Mouse (Mus musculus): ENCODE measurements at regions not wholly inside any gene's neighbourhood (a gene's known extent, or its start where the extent isn't known, plus 50 kb on each side); places are given as distances from the start of the nearest gene placed in this dataset.

DNA sequence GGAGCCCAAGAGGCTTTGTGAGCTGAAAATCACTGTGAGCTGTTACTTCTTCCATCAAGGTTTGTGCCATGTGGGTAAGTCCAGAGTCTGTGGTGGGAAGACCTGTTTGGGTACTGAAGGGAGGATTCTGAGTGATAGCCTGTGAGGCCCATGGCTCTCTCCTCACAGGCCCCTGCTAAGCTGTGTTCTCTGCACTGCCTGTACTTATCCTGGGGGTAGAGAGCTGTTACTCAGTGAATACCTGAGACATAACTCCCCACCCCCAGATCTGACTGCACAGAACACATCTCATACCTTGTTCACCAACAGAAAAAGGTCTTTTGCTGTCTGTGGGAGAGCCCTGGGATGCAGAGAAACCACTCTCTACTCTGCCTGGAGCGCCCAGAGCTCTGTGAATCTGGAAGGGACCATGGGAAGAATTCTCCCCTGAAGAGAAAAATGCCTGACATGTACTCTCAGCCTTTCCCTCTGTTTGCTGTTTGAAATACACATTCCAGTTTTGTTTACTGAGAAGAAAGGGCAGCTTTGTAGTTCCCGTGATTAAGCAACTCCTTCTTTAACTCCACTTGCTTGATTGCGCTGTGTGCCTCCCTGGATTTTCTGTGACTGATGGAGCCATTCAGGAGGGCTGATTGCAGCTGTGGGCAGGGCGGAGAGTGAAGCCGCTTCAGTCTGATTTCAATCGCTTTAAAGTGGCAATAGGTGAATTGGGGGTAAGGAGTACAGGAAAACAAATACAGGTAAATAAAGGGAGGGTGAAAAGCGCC, 460.3 kb upstream of the Cdh4 start:
- Histone ChIP-seq H3K27ac (ENCODE audit: insufficient read depth, low read length) (no peak overlapping the region), H3K4me3 (replicated peaks; ENCODE audit: insufficient read depth, low read depth, low read length) (no peak overlapping the region), H3K27me3 (ENCODE audit: control insufficient read depth, insufficient read depth, low read length) (no peaks in the 10 kb centered on the region; the same call in 1 of the 2 replicates), H3K4me1 (ENCODE audit: control insufficient read depth, insufficient read depth, low read length) (no peaks in the 10 kb centered on the region)
- TF ChIP-seq CTCF (IDR thresholded peaks at IDR 0.05; ENCODE audit: borderline replicate concordance, insufficient read depth, low read depth, low read length) (no peak), POLR2A (IDR thresholded peaks at IDR 0.05; ENCODE audit: borderline replicate concordance, insufficient read depth, low read length) (no peak)
- no peak for DNase-seq
- 75% methylated on average over 7 of the region's 7 CpGs for WGBS

DNA sequence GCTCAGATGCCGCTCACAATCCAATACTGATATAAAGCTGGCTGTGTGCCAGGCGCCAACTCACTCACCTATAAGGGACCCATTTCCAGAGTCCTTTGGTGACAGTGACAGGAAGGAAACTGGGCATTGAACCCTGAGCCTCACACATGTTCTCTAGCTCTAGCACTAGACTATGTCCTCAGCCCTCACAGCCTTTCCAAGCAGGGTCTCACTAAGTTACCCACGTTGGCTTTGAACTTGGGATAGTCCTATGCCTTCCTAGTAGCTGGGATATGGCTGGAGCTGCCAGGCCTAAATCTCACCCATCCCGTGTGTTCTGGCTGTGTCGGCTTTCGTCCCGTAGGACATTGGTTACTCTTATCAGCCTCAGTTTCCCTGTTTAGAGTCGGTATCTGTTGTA, 458.4 kb upstream of the Cdh4 start:
- WGBS = 88% methylated on average over 8 of the region's 8 CpGs
- Histone ChIP-seq H3K4me1 (ENCODE audit: control insufficient read depth, insufficient read depth, low read length) (peaks cover 3% of the 10 kb centered on the region; the same call in 1 of the 2 replicates), H3K4me3 (replicated peaks; ENCODE audit: insufficient read depth, low read depth, low read length) (no peak overlapping the region), H3K27me3 (ENCODE audit: control insufficient read depth, insufficient read depth, low read length) (no peaks in the 10 kb centered on the region; the same call in 1 of the 2 replicates), H3K27ac (ENCODE audit: insufficient read depth, low read length) (no peak overlapping the region)
- no peak for DNase-seq
- no peak for TF ChIP-seq POLR2A (IDR thresholded peaks at IDR 0.05; ENCODE audit: borderline replicate concordance, insufficient read depth, low read length)
- TF ChIP-seq CTCF (IDR thresholded peaks at IDR 0.05; ENCODE audit: borderline replicate concordance, insufficient read depth, low read depth, low read length) = no peak

DNA sequence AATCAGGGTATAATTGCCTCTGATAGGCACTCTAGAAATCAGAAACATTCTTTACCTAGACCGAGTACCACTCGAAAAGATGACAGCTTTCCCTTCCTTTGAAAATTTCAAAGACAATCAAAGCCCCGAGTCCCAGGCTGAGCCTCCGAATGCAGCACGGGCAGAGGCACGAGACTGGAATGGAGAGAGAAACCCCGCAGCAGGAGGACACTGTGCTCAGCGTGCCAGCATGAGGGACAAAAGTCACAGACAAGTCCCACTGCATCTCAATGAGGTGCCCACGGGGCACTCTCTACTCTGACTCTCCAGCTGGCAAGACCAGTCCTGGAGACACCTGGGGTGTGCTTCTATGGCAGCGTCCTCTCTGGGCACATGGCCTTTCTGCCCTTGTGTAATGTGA, 454.3 kb upstream of the Cdh4 start:
- no peak overlapping the region for H3K4me3 ChIP-seq (replicated peaks; ENCODE audit: insufficient read depth, low read depth, low read length)
- peak in 1 of 2 experiments; percentile 7 for DNase-seq
- TF ChIP-seq CTCF (IDR thresholded peaks at IDR 0.05; ENCODE audit: borderline replicate concordance, insufficient read depth, low read depth, low read length) (no peak), POLR2A (IDR thresholded peaks at IDR 0.05; ENCODE audit: borderline replicate concordance, insufficient read depth, low read length) (no peak)
- peaks cover 3% of the 10 kb centered on the region; the same call in 1 of the 2 replicates for H3K4me1 ChIP-seq (ENCODE audit: control insufficient read depth, insufficient read depth, low read length)
- no peak overlapping the region for H3K27ac ChIP-seq (ENCODE audit: insufficient read depth, low read length)
- 5% methylated on average over 10 of the region's 10 CpGs for WGBS
- H3K27me3 ChIP-seq (ENCODE audit: control insufficient read depth, insufficient read depth, low read length) = no peaks in the 10 kb centered on the region; the same call in 1 of the 2 replicates

DNA sequence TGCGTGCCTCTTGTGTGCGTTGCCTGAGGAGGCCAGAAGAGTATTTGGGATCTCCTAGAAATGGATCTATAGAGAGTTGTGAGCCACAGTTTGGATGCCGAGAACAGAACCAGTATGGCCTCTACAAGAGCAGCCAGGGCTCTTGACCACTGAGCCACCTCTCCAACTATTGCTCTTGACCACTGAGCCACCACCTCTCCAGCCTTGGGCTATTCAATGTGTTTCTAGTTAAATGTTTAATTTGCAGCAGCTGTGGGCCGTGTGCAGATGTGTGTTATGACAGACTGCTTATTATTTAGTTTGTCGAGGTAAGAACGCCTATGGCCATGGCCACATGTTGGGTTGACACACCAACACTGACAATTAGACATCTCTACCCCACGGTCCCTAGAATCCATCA, 452.9 kb upstream of the Cdh4 start:
- TF ChIP-seq POLR2A (IDR thresholded peaks at IDR 0.05; ENCODE audit: borderline replicate concordance, insufficient read depth, low read length) (no peak), CTCF (IDR thresholded peaks at IDR 0.05; ENCODE audit: borderline replicate concordance, insufficient read depth, low read depth, low read length) (no peak)
- WGBS = 91% methylated on average over 7 of the region's 7 CpGs
- peaks cover 3% of the 10 kb centered on the region; the same call in 1 of the 2 replicates for H3K4me1 ChIP-seq (ENCODE audit: control insufficient read depth, insufficient read depth, low read length)
- no peak for DNase-seq
- H3K27ac ChIP-seq (ENCODE audit: insufficient read depth, low read length) = no peak overlapping the region
- no peaks in the 10 kb centered on the region; the same call in 1 of the 2 replicates for H3K27me3 ChIP-seq (ENCODE audit: control insufficient read depth, insufficient read depth, low read length)
- H3K4me3 ChIP-seq (replicated peaks; ENCODE audit: insufficient read depth, low read depth, low read length) = no peak overlapping the region

DNA sequence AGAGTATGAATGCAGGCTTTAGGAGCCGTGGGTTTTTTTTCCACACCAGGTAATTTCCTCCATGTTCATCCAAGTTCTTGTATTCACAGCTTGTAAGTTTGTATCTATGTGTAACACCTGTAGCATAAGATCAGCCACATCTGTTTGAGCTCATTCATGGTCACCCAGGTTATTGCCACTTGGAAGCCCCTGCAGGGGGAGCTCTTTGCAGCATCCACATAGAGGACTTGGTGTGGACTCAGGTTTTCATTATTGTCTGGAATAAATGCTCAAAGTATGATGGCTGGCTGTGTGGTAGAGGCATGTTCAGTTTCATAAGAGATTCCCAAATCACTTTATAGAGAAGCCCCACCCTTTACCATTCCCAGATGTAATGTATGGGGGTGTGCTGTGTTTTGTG, 452.4 kb upstream of the Cdh4 start:
- DNase-seq = no peak
- H3K4me3 ChIP-seq (replicated peaks; ENCODE audit: insufficient read depth, low read depth, low read length) = no peak overlapping the region
- no peak overlapping the region for H3K27ac ChIP-seq (ENCODE audit: insufficient read depth, low read length)
- TF ChIP-seq CTCF (IDR thresholded peaks at IDR 0.05; ENCODE audit: borderline replicate concordance, insufficient read depth, low read depth, low read length) (no peak), POLR2A (IDR thresholded peaks at IDR 0.05; ENCODE audit: borderline replicate concordance, insufficient read depth, low read length) (no peak)
- WGBS = 92% methylated on average over 1 of the region's 1 CpGs
- peaks cover 3% of the 10 kb centered on the region; the same call in 1 of the 2 replicates for H3K4me1 ChIP-seq (ENCODE audit: control insufficient read depth, insufficient read depth, low read length)
- no peaks in the 10 kb centered on the region; the same call in 1 of the 2 replicates for H3K27me3 ChIP-seq (ENCODE audit: control insufficient read depth, insufficient read depth, low read length)

DNA sequence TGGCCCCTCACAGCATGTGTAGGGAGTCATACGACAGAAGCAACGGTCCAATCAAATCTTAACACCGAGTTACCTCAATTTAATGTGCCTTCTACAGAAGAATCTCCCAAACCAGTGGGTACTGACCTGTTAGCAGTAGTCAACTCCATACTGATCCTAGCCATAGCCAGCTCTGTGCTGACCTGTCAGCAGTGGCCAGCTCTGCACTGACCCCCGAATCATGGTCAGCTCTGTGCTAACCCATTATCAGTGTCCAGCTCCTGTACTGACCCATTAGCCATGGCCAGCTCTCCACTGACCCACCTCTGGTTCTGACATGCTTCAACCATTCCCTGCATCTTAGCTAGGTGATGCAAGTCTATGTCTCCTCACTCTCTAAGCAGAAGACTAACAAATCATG, 451.3 kb upstream of the Cdh4 start:
- no peak for DNase-seq
- TF ChIP-seq CTCF (IDR thresholded peaks at IDR 0.05; ENCODE audit: borderline replicate concordance, insufficient read depth, low read depth, low read length) (no peak), POLR2A (IDR thresholded peaks at IDR 0.05; ENCODE audit: borderline replicate concordance, insufficient read depth, low read length) (no peak)
- no peak overlapping the region for H3K4me3 ChIP-seq (replicated peaks; ENCODE audit: insufficient read depth, low read depth, low read length)
- no peak overlapping the region for H3K27ac ChIP-seq (ENCODE audit: insufficient read depth, low read length)
- H3K27me3 ChIP-seq (ENCODE audit: control insufficient read depth, insufficient read depth, low read length) = no peaks in the 10 kb centered on the region; the same call in 1 of the 2 replicates
- 87% methylated on average over 4 of the region's 4 CpGs for WGBS
- H3K4me1 ChIP-seq (ENCODE audit: control insufficient read depth, insufficient read depth, low read length) = peaks cover 3% of the 10 kb centered on the region; the same call in 1 of the 2 replicates

DNA sequence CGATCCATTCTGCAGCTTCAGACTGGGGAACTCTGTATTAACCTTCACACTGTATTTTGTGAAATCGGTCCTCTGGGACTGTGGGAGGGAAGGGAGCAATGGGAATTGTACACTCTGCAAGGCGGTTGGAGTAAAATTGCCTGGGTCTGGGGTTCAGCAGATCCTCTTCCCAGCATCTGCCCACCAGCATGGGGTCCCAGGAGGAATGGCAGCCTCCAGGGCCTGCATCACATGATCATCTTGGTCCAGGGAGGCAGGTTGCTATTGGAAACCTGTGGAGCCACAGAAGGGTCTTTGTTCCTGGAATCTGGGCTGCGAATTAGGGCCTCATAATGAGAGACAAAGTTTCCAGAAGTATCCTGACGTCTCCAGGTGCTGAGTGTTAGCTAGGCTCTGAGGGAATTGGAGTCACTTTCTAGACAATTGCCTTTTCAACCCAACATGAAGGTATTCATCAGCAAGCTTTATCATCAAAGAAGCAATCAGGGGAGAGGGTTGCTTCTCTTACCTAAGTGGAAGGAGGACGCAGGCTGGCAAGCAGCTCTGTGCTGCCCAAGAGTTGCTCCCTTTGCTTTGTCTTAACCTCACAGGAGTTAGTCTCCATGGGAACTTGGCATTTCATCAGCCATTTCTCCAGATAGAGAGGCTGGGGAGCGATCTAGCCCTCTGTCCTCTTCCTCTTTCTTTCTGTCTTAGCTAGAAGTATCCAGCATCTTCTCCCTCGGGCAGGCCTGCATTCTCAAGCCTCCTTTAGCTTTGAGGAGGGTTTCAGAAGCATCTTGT, 449.7 kb upstream of the Cdh4 start:
- Histone ChIP-seq H3K27me3 (ENCODE audit: control insufficient read depth, insufficient read depth, low read length) (no peaks in the 10 kb centered on the region; the same call in 1 of the 2 replicates), H3K4me3 (replicated peaks; ENCODE audit: insufficient read depth, low read depth, low read length) (no peak overlapping the region), H3K27ac (ENCODE audit: insufficient read depth, low read length) (no peak overlapping the region), H3K4me1 (ENCODE audit: control insufficient read depth, insufficient read depth, low read length) (no peaks in the 10 kb centered on the region)
- DNase-seq = no peak
- WGBS = 29% methylated on average over 8 of the region's 8 CpGs
- TF ChIP-seq CTCF (IDR thresholded peaks at IDR 0.05; ENCODE audit: borderline replicate concordance, insufficient read depth, low read depth, low read length) (no peak), POLR2A (IDR thresholded peaks at IDR 0.05; ENCODE audit: borderline replicate concordance, insufficient read depth, low read length) (no peak)
